Mouse (Mus musculus) kidney, postnatal 0 days (tissue): ENCODE results near the gene Otop3. TPM values are rescaled to one million over a fixed set of nuclear protein-coding genes. Genes with fewer than 3 reads are reported as not detected.

ENCODE experiments used
- ATAC-seq: fragments of 200-750 bp; cut with Nextera tagmentation; replicated peaks from 2 replicates; pipeline ENCODE4 v1.8.0; 2017; ENCODE audit warnings: low read depth, moderate number of reproducible peaks, moderate TSS enrichment, moderate library complexity; ENCODE audit not compliant: low FRiP score
- DNase-seq: peaks from one replicate; pipeline ENCODE4 v3.0.0-alpha.2; 2016; ENCODE audit warnings: low spot score
- H3K27ac ChIP-seq: fragments of 300-500 bp; sonication (generic); 2 replicates; pipeline ENCODE4 v1.5.1; 2014; ENCODE audit warnings: mild to moderate bottlenecking
- H3K27me3 ChIP-seq: fragments of 300-500 bp; sonication (generic); 2 replicates; pipeline ENCODE4 v1.6.1; 2014; ENCODE audit warnings: low read length, mixed read lengths; ENCODE audit not compliant: insufficient read depth
- H3K36me3 ChIP-seq: fragments of 300-500 bp; sonication (generic); 2 replicates; pipeline ENCODE4 v1.6.1; 2014; ENCODE audit warnings: low read length, mixed read lengths; ENCODE audit not compliant: insufficient read depth
- H3K4me1 ChIP-seq: fragments of 300-500 bp; sonication (generic); replicated peaks from 2 replicates; pipeline ENCODE4 v1.6.1; 2014; ENCODE audit warnings: antibody characterized with exemption, low read length, mixed read lengths; ENCODE audit not compliant: insufficient read depth
- H3K4me2 ChIP-seq: fragments of 300-500 bp; sonication (generic); 2 replicates; pipeline ENCODE4 v1.6.1; 2014; ENCODE audit warnings: mild to moderate bottlenecking, low read length, moderate library complexity, mixed read lengths
- H3K4me3 ChIP-seq: fragments of 300-500 bp; sonication (generic); replicated peaks from 2 replicates; pipeline ENCODE4 v1.5.1; 2014; ENCODE audit warnings: low read depth, low read length
- H3K9ac ChIP-seq: fragments of 300-500 bp; sonication (generic); 2 replicates; pipeline ENCODE4 v1.6.1; 2014; ENCODE audit warnings: low read depth, low read length
- H3K9me3 ChIP-seq: fragments of 300-500 bp; sonication (generic); replicated peaks from 2 replicates; pipeline ENCODE4 v1.6.1; 2016; ENCODE audit warnings: low read length, inconsistent platforms, mixed read lengths
- CTCF ChIP-seq: IDR thresholded peaks from 2 replicates; pipeline ENCODE4 v1.5.1; 2016; ENCODE audit warnings: antibody characterized with exemption, low read depth, mild to moderate bottlenecking, moderate library complexity
- WGBS: fragments of 180-500 bp; shearing (Covaris S2); extraction: QIAGEN DNeasy Blood & Tissue Kit; methylation state at CpG from one replicate; pipeline ENCODE4 v1.1.7; 2014; 5-methylcytosine and 5-hydroxymethylcytosine counted together
- polyA plus RNA-seq: library from polyadenylated mRNA; unstranded; fragments of >200 nt; fragmentation: Nextera tagmentation; extraction: Ambion mirVana; gene quantifications from 2 replicates; pipeline ENCODE4 v1.2.1, GENCODE M21; 2015

The Otop3 gene
- polyA plus RNA-seq, 1 experiment from 2014 or later: not detected

DNA sequence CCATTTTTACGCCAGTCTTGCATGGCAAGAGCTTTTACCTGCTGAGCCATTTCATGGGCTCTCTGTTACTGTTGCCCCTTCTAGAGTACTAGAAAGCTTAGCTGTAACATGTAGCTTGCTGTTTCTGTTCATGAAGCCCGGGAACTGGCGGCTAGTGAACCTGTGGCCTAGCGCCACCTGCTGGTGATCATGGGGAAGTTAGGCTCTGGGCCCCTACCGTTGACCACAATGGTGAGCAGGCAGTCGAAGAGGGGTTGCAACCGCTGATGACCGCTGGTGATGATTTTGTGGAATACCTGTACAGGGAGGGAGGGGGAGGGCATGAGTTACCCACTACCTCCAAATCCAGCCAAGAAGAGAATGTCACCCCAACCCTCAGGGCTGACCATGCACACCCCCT, 19.7 kb downstream of the Otop3 start:
- Histone ChIP-seq H3K9me3 (no peaks in the 10 kb centered on the region), H3K4me3 (no peak overlapping the region), H3K27ac (no peak overlapping the region), H3K27me3 (no peaks in the 10 kb centered on the region), H3K4me1 (0 out of 2 replicates have a peak, but pooled peaks cover 4% of the 10 kb centered on the region), H3K4me2 (no peak overlapping the region), H3K36me3 (no peaks in the 10 kb centered on the region), H3K9ac (no peak overlapping the region)
- 0 out of 2 replicates have a peak, but pooled peaks have one; percentile 4 for ATAC-seq
- peak; percentile 91 for DNase-seq
- 8% methylated on average over 8 of the region's 8 CpGs for WGBS
- peak; percentile 97 for TF ChIP-seq CTCF

DNA sequence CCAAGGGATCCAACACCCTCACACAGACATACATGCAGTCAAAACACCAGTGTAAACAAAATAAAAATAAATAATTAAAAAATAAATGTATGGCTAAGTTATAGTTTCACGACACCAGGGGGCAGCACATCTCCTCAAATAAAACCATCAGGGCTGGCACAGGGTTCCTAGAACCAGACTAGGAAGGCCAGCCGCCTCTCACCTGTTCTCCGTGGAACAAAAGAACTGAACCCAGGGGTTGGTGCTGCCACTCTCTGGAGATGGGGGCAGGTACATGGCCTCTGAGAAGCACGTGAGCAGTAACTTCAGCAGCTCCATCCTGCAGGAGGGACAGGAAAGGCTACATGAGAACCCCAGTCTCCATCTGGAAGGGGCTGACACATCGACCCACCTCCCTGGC, 23.9 kb downstream of the Otop3 start:
- Histone ChIP-seq H3K4me3 (no peak overlapping the region), H3K27me3 (no peaks in the 10 kb centered on the region), H3K36me3 (no peaks in the 10 kb centered on the region), H3K9ac (no peak overlapping the region), H3K9me3 (no peaks in the 10 kb centered on the region), H3K27ac (no peak overlapping the region), H3K4me1 (0 out of 2 replicates have a peak, but pooled peaks cover 4% of the 10 kb centered on the region), H3K4me2 (no peak overlapping the region)
- ATAC-seq (0 out of 2 replicates have a peak, but pooled peaks have one; percentile 37), DNase-seq (peak; percentile 92)
- peak; percentile 75 for TF ChIP-seq CTCF
- WGBS: 16% methylated on average over 5 of the region's 5 CpGs

DNA sequence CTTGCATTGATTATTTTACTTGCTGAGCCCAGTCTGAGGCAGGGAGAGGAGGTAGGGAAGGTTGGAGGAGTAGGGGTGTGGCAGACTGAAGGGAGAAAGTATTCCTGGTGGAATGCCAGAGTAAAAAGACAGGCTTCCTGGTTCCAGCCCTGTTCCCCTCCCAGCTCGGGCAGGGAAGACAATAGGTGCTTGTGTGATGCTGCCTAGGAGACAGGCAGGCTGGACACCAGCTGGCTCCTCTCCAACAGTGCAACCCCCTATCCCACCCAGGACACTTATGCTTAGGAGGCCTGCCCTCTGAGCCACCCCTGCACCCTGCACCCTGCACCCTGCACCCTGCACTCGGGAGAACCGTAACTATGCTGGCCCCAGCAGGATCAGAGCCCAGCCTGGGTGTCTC, 24.8 kb downstream of the Otop3 start:
- 47% methylated on average over 3 of the region's 3 CpGs for WGBS
- no peak for DNase-seq
- Histone ChIP-seq H3K4me1 (0 out of 2 replicates have a peak, but pooled peaks cover 4% of the 10 kb centered on the region), H3K27ac (no peak overlapping the region), H3K4me3 (no peak overlapping the region), H3K9me3 (no peaks in the 10 kb centered on the region), H3K4me2 (no peak overlapping the region), H3K27me3 (no peaks in the 10 kb centered on the region), H3K36me3 (no peaks in the 10 kb centered on the region), H3K9ac (no peak overlapping the region; the same call in 1 of the 2 replicates)
- no peak for TF ChIP-seq CTCF
- ATAC-seq: no peak

DNA sequence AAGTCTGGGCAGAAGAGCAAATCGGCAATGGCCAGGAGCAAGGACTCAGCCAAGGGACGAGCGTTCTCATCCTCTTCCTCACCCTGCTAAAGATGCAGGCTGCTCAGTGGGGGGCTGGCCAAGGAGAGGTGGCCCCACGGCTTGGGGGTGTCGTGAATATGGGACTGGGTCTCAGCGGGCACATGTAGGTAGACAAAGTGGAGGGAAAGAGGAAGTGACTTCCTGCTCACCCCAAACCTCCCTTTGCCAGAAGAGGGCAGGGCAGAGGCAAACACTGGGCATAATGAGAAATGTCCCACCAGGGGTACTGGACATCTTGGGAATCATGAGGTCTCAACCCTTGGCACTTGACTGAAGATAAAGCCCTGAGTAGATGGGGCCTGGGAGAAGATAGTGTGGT, 25.2 kb downstream of the Otop3 start:
- H3K4me1 ChIP-seq: 0 out of 2 replicates have a peak, but pooled peaks cover 4% of the 10 kb centered on the region
- H3K9me3 ChIP-seq: no peaks in the 10 kb centered on the region
- no peak overlapping the region for H3K4me2 ChIP-seq
- no peaks in the 10 kb centered on the region for H3K36me3 ChIP-seq
- no peak overlapping the region for H3K27ac ChIP-seq
- H3K9ac ChIP-seq: no peak overlapping the region; the same call in 1 of the 2 replicates
- WGBS: 72% methylated on average over 6 of the region's 6 CpGs
- no peak overlapping the region for H3K4me3 ChIP-seq
- peak; percentile 45 for TF ChIP-seq CTCF
- ATAC-seq (no peak), DNase-seq (no peak)
- no peaks in the 10 kb centered on the region for H3K27me3 ChIP-seq

DNA sequence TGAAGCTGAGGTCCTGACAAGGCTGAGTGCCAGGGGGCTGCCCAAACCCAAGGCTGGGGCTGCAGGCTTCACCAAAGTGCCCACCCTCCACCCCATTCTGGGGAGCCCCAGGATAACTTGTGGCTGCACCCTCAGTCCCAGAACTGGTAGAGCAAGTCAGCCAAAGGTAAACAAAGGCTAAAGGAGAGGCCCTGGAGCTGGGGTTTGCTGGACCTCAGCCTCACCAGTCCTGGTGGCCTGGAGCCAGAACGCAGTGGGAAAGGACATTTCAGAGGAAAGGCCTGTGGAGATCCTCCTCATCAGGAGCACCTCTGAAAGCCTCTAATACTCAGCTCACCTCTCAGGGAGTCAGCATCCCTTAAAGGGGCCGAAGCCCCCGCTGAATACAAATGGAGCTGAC, 29.6 kb downstream of the Otop3 start:
- Histone ChIP-seq H3K27ac (no peak overlapping the region), H3K4me1 (peaks cover 6% of the 10 kb centered on the region), H3K27me3 (peaks cover 5% of the 10 kb centered on the region; the same call in 1 of the 2 replicates), H3K9ac (no peak overlapping the region), H3K9me3 (no peaks in the 10 kb centered on the region), H3K4me3 (no peak overlapping the region), H3K36me3 (no peaks in the 10 kb centered on the region), H3K4me2 (no peak overlapping the region)
- ATAC-seq (no peak), DNase-seq (no peak)
- TF ChIP-seq CTCF: no peak
- 85% methylated on average over 3 of the region's 3 CpGs for WGBS

- Histone ChIP-seq H3K4me3 (no peak overlapping the region), H3K9me3 (no peaks in the 10 kb centered on the region), H3K4me1 (peaks cover 6% of the 10 kb centered on the region), H3K4me2 (peak overlapping the region; percentile 88), H3K9ac (0 out of 2 replicates have a peak overlapping the region, but pooled peaks have one; percentile 50), H3K36me3 (no peaks in the 10 kb centered on the region), H3K27me3 (peaks cover 5% of the 10 kb centered on the region; the same call in 1 of the 2 replicates), H3K27ac (no peak overlapping the region)
- ATAC-seq (no peak), DNase-seq (peak; percentile 10)
- 35% methylated on average over 7 of the region's 7 CpGs for WGBS
- no peak for TF ChIP-seq CTCF
Observed at GRCm38 (mm10) chr11:115366039-115366705, 31.6 kb downstream of the Otop3 start.
